ENCODE assay signal across 25 mouse cellular contexts in genomic region chr14:99785106-99785505, GRCm38 (mm10).
DNase-seq lines count a peak whose midpoint lies in the region; ATAC-seq and TF ChIP-seq lines count a peak whose summit lies in the region.
"Had no signal": no experiment of that assay in that cellular context is flagged by ENCODE, and none has a peak within 500 bp of the region (broad histone marks: within the 10 kb centered on the region; RNA-seq: fewer than 3 reads in every experiment).

No protein-coding gene starts in this region.

- no peaks in the 10 kb centered on the region for H3K27me3 ChIP-seq in kidney, adult 2 months (replicated peaks; ENCODE audit: control insufficient read depth, insufficient read depth, low read length)
- no peaks in the 10 kb centered on the region for H3K27me3 ChIP-seq in lung, postnatal 0 days (replicated peaks; ENCODE audit: insufficient read depth, low read length)
- H3K27me3 ChIP-seq in intestine, postnatal 0 days (replicated peaks; ENCODE audit: control insufficient read depth, insufficient read depth, low read length), result no peaks in the 10 kb centered on the region
- no peaks in the 10 kb centered on the region for H3K27me3 ChIP-seq in forebrain, embryonic 12.5 days
- H3K27me3 ChIP-seq: CH12.LX; embryonic facial prominence, embryonic 12.5 days; Patski had no signal

- H3K9ac ChIP-seq in lung, postnatal 0 days (replicated peaks; ENCODE audit: low read depth), result no peak overlapping the region
- no peak overlapping the region for H3K9ac ChIP-seq in intestine, postnatal 0 days (ENCODE audit: low read depth, low read length)
- H3K9ac ChIP-seq in forebrain, embryonic 12.5 days, result no peak overlapping the region
- H3K9ac ChIP-seq: embryonic facial prominence, embryonic 12.5 days had no signal

- TF ChIP-seq EP300 in lung, postnatal 0 days (IDR thresholded peaks at IDR 0.05), result no peak

- TF ChIP-seq CTCF in kidney, adult 2 months (conservative IDR thresholded peaks at IDR 0.05; ENCODE audit: insufficient read depth, insufficient read length, low read depth, low read length), result no peak
- no peak for TF ChIP-seq CTCF in lung, postnatal 0 days (IDR thresholded peaks at IDR 0.05)
- TF ChIP-seq CTCF in intestine, postnatal 0 days (IDR thresholded peaks at IDR 0.05; ENCODE audit: low read depth), result no peak

- peak; percentile 12 for DNase-seq in kidney, adult 2 months
- DNase-seq in kidney, postnatal 14 days, result no peak
- peak; percentile 70 for DNase-seq in lung, postnatal 0 days (ENCODE audit: low spot score)
- DNase-seq in lung, postnatal 14 days, result no peak
- DNase-seq in lung, postnatal 36 days, result peak; percentile 35
- no peak for DNase-seq in lung, postnatal 10 days
- DNase-seq: adrenal gland, adult 8-10 months; adrenal gland, postnatal 14 days; adrenal gland, postnatal 36 days; B cell, adult 2 months; cerebellum, adult 11-12 months; cerebellum, adult 2 months; cerebellum, adult 9-10 months; cerebellum, postnatal 10 days; cerebellum, postnatal 25 days had no signal

- no peak for TF ChIP-seq POLR2A in kidney, adult 2 months (IDR thresholded peaks at IDR 0.05; ENCODE audit: low read depth, low read length)

- H3K4me3 ChIP-seq in kidney, adult 2 months (ENCODE audit: insufficient read depth, low read depth, low read length), result no peak overlapping the region
- H3K4me3 ChIP-seq in lung, postnatal 0 days (ENCODE audit: low read depth, low read length), result no peak overlapping the region
- H3K4me3 ChIP-seq in intestine, postnatal 0 days (ENCODE audit: low read depth, low read length), result no peak overlapping the region
- no peak overlapping the region for H3K4me3 ChIP-seq in forebrain, embryonic 12.5 days (replicated peaks)
- H3K4me3 ChIP-seq: embryonic facial prominence, embryonic 10.5 days; embryonic facial prominence, embryonic 12.5 days had no signal

- 79% methylated on average over 5 of the region's 5 CpGs for WGBS in kidney, adult 2 months
- 65% methylated on average over 5 of the region's 5 CpGs for WGBS in lung, postnatal 0 days
- 57% methylated on average over 5 of the region's 5 CpGs for WGBS in intestine, postnatal 0 days
- WGBS in forebrain, embryonic 12.5 days, result 85% methylated on average over 5 of the region's 5 CpGs

- H3K4me2 ChIP-seq in lung, postnatal 0 days (replicated peaks; ENCODE audit: low read depth, low read length), result no peak overlapping the region
- no peak overlapping the region for H3K4me2 ChIP-seq in intestine, postnatal 0 days (replicated peaks; ENCODE audit: low read depth)
- no peak overlapping the region for H3K4me2 ChIP-seq in forebrain, embryonic 12.5 days
- H3K4me2 ChIP-seq: embryonic facial prominence, embryonic 12.5 days had no signal

- H3K9me3 ChIP-seq in lung, postnatal 0 days (ENCODE audit: low read length), result no peaks in the 10 kb centered on the region
- no peaks in the 10 kb centered on the region for H3K9me3 ChIP-seq in intestine, postnatal 0 days (ENCODE audit: control insufficient read depth)
- no peaks in the 10 kb centered on the region for H3K9me3 ChIP-seq in forebrain, embryonic 12.5 days
- H3K9me3 ChIP-seq: embryonic facial prominence, embryonic 10.5 days; embryonic facial prominence, embryonic 12.5 days had no signal

- 0 out of 2 replicates have a peak, but pooled peaks have one; percentile 30 for ATAC-seq in lung, postnatal 0 days
- peak; percentile 72 for ATAC-seq in intestine, postnatal 0 days
- ATAC-seq in forebrain, embryonic 12.5 days (ENCODE audit: low FRiP score), result no peak
- ATAC-seq: activated CD4-positive, CD25-positive, alpha-beta regulatory T cell, adult 4 months; CD4-positive, CD25-positive, alpha-beta regulatory T cell, adult 4 months; forebrain, embryonic 14.5 days; Patski had no signal

- peaks cover 4% of the 10 kb centered on the region; the same call in 1 of the 2 replicates for H3K4me1 ChIP-seq in kidney, adult 2 months (ENCODE audit: control insufficient read depth, insufficient read depth, low read length)
- H3K4me1 ChIP-seq in lung, postnatal 0 days (ENCODE audit: insufficient read depth, low read depth, low read length), result no peaks in the 10 kb centered on the region
- H3K4me1 ChIP-seq in intestine, postnatal 0 days (replicated peaks; ENCODE audit: control insufficient read depth, insufficient read depth, low read length), result peaks cover 4% of the 10 kb centered on the region; the same call in 1 of the 2 replicates
- no peaks in the 10 kb centered on the region for H3K4me1 ChIP-seq in forebrain, embryonic 12.5 days
- H3K4me1 ChIP-seq: embryonic facial prominence, embryonic 10.5 days; embryonic facial prominence, embryonic 12.5 days had no signal

- no peak overlapping the region for H3K27ac ChIP-seq in kidney, adult 2 months (ENCODE audit: insufficient read depth, low read depth, low read length)
- H3K27ac ChIP-seq in lung, postnatal 0 days (ENCODE audit: low read length), result peak overlapping the region; percentile 83
- no peak overlapping the region for H3K27ac ChIP-seq in intestine, postnatal 0 days (ENCODE audit: low read depth, low read length)
- H3K27ac ChIP-seq in forebrain, embryonic 12.5 days, result no peak overlapping the region
- H3K27ac ChIP-seq: embryonic facial prominence, embryonic 10.5 days; embryonic facial prominence, embryonic 12.5 days had no signal

- no peaks in the 10 kb centered on the region for H3K36me3 ChIP-seq in kidney, adult 2 months (ENCODE audit: control insufficient read depth, insufficient read depth, low read length)
- no peaks in the 10 kb centered on the region for H3K36me3 ChIP-seq in lung, postnatal 0 days (ENCODE audit: insufficient read depth, low read length)
- H3K36me3 ChIP-seq in intestine, postnatal 0 days (ENCODE audit: control insufficient read depth, insufficient read depth), result no peaks in the 10 kb centered on the region
- H3K36me3 ChIP-seq in forebrain, embryonic 12.5 days (replicated peaks), result no peaks in the 10 kb centered on the region
- H3K36me3 ChIP-seq: embryonic facial prominence, embryonic 10.5 days; embryonic facial prominence, embryonic 12.5 days; G1E had no signal

Comparison
In these comparisons a context has a peak if more than half of its experiments do, and no peak if none do; other contexts are left out.
1. DNase-seq: peak in kidney, adult 2 months (single experiment), lung, postnatal 0 days (single experiment) and lung, postnatal 36 days (single experiment); none in kidney, postnatal 14 days (single experiment), lung, postnatal 14 days (single experiment) and lung, postnatal 10 days (single experiment).